Mouse (Mus musculus) embryo, embryonic 11.5 days (tissue): Measurements from ENCODE around the gene Tbc1d13.
"Not testable (repeated sequence)": the region's sequence is repeated elsewhere in the genome, so short reads cannot be mapped to it uniquely, and the experiment has no call there.

Experiments used
- DNase-seq: peaks from one replicate; pipeline ENCODE4 v3.0.0-alpha.2; 2012; ENCODE audit warnings: low read depth, low spot score

The Tbc1d13 gene

DNA sequence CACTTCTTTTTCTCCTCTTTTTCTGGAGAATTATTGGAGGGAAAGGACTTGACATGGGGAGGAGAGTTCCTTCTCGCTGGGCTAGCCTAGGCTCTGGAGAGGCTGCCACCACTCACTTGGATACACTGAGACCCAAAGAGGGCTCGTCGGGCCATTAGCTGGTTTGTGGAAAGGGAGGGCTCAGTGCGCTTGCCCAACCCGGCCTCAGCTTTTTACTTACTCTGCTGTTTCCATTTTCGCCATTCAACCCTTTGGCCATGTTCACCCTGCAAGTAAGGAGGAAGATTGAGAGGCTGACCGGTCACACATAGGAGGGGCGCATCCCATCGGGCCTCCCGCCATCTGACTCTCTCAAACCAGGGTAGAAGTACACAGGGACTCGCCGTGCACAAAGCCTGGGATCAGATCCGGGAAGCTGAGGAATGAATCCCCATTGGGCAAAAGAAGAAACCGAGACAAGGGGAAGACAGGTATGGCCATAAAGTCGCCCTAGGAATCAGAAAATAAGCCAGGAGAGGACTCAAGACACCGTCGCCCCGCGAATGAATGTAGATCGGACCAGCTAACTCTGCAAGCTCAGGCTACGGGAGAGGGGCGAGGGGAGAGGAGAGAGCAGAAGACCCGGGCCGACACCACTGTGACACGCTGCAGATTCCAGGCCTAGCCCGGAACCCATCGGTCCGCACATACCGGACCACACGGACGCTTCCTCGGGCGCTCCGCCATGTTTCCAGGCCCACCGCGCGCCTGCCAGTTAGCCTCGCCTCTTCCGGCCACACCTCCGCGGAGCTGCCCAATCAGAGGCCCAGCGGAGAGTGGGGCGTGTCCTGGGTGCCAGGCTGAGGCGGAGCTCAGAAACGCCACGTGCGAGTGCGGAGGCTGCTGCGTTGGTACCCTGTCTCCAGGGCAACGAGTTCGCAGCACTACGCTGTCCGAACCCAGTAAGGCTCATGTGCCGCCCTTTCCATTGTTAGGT is 44.4 kb downstream of the Tbc1d13 start, which contains the start of gene Spout1:
Gene Spout1, minus strand, starts transcription at position 760 of the 976 bp plus-strand sequence.
- peak; percentile 95 for DNase-seq

DNA sequence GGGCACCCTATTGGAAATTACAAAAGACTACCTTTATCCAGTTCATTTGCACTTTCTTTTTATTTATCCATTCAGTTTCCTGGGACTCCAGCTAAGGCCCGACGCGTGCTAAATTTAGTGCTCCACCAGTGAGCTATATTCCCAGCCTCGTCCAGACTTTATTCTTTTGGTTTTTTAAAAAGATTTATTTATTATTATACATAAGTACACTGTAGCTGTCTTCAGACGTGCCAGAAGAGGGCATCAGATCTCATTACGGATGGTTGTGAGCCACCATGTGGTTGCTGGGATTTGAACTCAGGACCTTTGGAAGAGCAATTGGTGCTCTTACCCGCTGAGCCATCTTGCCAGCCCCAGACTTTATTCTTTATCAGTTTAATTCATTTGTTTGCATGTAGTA is 45.2 kb downstream of the Tbc1d13 start:
- not testable (repeated sequence) for DNase-seq

DNA sequence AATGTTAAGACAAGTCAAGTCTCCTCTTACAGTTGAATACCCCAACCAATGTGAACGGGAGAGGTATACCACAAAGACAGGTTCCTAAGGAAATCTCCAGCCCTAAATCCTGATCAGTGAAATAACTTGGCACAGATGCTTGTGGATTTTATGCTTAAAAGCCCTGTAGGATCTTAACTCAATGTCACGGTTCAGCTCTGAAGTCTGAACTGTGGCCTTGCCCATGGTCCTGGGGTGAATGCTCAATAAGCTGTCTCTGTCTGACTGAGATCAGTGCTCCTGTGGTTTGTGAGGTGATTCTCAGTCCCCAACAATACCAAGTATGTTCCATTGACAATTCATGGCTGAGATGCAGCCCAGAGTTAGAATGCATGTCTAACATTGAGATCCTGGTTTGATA is 48.9 kb downstream of the Tbc1d13 start:
- no peak for DNase-seq

DNA sequence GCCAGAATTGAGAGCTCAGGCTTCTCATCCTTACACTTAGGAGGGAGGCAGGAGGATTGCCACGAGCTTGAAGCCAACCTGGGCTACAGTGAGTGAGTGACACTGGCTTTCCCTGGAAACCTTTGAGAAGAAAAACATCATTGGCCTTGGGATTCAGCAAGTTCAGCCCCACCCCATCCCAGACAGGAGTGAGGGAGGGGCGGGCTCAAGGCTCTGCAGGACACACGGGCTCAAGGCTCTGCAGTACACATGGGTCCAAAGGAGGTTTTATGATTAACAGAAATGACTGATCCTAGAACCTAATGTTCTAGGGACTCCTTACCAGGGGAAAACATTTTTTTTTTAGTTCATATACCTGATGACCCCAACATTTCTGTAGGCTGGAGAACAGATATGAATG is 50.2 kb downstream of the Tbc1d13 start:
- DNase-seq = no peak

DNA sequence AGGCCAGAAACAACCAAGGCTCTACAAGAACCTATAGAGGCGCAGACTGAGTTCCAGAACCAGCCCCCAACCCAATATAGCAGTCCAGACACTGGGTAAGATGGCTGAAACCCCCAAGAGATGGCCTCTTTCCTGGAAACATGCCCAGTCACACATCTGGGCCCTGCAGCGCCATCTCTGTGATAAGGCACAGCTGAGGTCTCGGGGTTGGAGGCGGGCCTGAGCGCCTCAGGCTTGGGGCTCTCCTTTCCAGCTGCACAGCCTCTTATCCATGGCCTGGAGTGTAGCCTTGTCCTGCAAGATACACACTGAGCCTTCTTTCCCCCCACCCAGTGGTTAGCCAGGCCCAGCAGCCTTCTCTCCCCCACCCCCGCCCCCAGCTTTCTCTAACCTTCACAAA is 51.7 kb downstream of the Tbc1d13 start:
- DNase-seq = no peak

DNA sequence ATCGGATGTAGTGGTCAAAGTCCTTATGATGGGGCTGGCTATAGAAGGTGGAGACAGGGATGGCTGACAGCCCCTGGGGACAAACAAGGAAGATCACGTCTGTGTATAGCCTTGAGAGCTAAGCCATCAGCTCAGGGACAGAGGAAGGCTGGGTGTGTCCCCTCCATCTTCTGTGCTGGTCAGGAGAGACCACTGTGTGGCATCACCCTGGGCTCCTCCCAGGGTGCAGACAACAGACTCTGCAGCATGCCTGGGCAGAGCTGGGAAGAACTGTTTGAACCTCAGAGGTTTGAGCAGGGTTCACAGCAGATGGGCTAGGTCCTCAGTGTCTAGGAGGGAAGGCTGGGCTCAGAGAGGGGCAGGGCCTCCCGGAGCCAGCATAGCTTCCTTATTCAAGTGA is 52.1 kb downstream of the Tbc1d13 start:
- no peak for DNase-seq

DNA sequence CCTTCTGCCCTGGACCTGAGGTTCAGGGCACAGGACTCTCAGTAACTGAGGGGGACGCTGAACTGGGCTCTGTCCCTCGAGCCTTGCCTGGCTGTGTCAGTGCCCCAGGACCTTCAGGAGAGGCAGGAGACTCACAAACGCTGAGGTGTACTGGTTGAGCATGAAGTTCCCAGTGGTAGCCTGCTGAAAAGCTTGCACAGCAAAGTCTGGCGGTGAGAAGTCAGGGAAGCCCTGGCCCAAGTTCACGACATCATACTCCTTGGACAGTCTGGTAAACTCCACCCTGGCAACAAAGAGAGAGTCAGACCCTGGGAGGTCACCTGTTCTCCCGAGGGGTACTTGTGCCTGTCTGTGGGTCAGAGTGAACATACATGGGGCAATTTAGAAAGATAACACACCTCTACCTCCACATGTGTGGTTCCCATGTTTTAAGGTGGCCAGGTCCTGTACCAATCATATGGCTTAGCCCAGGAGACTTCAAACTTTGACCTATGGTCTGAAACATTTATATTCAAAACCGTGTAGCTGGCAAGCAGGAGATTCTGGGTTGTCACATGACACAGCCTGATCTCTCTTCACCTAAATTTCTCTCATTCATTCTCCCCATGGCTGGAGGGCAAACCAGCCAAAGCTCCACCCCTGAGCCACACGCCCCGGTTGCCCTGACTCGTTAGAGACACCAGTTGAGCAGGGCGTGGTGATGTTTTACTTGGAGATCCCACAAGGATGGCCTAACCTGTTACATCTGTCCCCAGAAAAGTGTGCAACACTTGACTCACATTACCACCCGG is 58.4 kb downstream of the Tbc1d13 start:
- no peak for DNase-seq

DNA sequence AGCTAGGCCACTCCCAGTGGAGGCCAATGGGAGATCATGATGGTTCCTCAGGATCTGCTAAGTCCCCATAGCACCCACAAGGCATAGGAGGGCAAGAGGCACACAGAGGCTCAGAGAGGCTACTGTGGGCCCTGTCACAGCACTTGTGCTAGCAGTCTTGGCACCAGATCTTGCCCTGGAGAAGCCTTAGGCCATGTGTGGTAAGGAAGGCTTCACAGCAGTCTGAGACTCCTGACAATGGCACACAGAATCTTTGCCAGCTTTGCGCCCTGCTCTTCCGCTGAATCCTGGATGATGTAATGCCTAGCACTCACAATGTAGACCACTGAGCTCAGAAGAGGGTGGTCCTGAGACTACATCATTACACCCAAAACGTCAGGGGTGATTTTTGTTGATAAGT is 61.1 kb downstream of the Tbc1d13 start:
- no peak for DNase-seq

DNA sequence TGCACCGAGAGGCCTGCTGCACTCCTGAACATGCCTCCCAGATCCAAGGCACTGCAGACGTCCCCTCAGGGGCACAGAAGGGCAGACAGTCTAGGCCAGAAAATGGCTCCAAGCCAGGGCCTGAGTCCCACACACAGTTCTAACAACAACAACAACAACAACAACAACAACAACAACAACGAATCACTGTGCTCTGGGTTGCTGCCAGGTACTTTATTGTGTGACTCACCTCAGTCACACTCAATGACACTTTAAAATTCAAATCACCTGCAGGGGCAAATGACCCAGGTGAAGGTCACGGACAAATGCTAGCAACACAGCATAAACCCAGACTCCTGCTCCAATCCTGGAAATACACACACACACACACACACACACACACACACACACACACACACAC is 64.5 kb downstream of the Tbc1d13 start:
- no peak for DNase-seq

DNA sequence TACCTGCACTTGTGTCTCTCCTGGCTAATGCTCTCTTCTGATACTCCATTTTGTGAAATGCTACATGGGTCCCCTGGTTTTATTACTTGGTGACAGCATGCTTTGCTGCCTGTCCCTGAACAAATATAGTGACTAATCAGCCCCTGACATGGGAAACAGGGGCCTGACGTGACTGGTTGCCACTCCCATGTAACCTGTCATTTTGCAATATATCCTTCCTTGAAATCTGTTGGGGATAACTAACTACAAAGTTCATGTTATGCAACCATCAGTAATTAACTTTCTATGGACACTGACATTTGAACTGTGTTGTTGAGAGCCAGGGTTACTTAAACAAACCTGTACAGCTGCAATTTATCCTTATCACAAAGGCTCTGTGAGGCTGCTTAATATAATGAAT is 66.4 kb downstream of the Tbc1d13 start:
- no peak for DNase-seq

DNA sequence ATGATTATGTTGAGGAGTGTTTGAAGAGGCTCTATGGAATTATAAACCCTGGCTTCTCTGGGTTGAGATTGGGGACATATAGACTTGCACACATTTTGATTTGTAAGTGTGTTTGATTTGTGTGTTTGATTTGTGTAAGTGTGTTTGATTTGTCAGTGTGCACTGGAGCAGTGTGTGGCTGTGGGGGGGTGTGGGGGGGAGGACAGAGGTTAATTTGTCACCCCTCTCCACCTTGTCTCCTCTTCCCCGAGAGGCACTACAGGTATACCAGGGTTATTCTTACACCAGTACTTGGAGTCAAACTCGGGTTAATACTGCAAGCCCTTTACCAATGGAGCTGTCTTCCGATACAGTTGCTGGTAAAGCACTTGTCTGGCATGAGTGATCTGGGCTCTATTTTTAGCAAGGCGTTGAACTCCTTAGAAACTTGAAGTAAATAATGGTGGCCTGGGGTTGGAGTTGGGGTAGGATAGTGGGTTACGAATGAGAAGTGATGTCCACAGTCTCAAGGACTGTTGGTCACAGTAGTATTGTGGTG is 66.9 kb downstream of the Tbc1d13 start:
- no peak for DNase-seq
